Mouse (Mus musculus) midbrain, embryonic 10.5 days (tissue): ENCODE data around the gene Snapc2. TPM values are rescaled to one million over a fixed set of nuclear protein-coding genes. Genes with fewer than 3 reads are reported as not detected.
A peak's percentile ranks its signal among the peaks of the same experiment; 100 is the strongest.

Experiments
- DNase-seq: peaks from one replicate; pipeline ENCODE4 v3.0.0-alpha.2; 2017; ENCODE audit warnings: low spot score
- H3K27ac ChIP-seq: fragments of 300-500 bp; sonication (generic); replicated peaks from 2 replicates; pipeline ENCODE4 v1.5.1; 2016; ENCODE audit warnings: mild to moderate bottlenecking
- H3K27me3 ChIP-seq: fragments of 300-500 bp; sonication (generic); 2 replicates; pipeline ENCODE4 v1.6.1; 2016; ENCODE audit warnings: low read depth, mild to moderate bottlenecking; ENCODE audit not compliant: poor library complexity, severe bottlenecking
- H3K36me3 ChIP-seq: fragments of 300-500 bp; sonication (generic); 2 replicates; pipeline ENCODE4 v1.6.1; 2016; ENCODE audit warnings: mild to moderate bottlenecking, moderate library complexity
- H3K4me1 ChIP-seq: fragments of 300-500 bp; sonication (generic); 2 replicates; pipeline ENCODE4 v1.6.1; 2016
- H3K4me3 ChIP-seq: fragments of 300-500 bp; sonication (generic); 2 replicates; pipeline ENCODE4 v1.5.1; 2016; ENCODE audit warnings: mild to moderate bottlenecking, moderate library complexity
- H3K9me3 ChIP-seq: fragments of 300-500 bp; sonication (generic); replicated peaks from 2 replicates; pipeline ENCODE4 v1.6.1; 2016; ENCODE audit warnings: mild to moderate bottlenecking
- WGBS: fragments of 180-500 bp; shearing (Covaris S2); methylation state at CpG from one replicate; pipeline ENCODE4 v1.1.7; 2016; 5-methylcytosine and 5-hydroxymethylcytosine counted together
- polyA plus RNA-seq: library from polyadenylated mRNA; unstranded; fragments of >200 nt; fragmentation: Nextera tagmentation; extraction: Ambion mirVana; gene quantifications from 2 replicates; pipeline ENCODE4 v1.2.1, GENCODE M21; 2016

The Snapc2 gene
- polyA plus RNA-seq, 1 experiment from 2014 or later = 68.0 TPM

DNA sequence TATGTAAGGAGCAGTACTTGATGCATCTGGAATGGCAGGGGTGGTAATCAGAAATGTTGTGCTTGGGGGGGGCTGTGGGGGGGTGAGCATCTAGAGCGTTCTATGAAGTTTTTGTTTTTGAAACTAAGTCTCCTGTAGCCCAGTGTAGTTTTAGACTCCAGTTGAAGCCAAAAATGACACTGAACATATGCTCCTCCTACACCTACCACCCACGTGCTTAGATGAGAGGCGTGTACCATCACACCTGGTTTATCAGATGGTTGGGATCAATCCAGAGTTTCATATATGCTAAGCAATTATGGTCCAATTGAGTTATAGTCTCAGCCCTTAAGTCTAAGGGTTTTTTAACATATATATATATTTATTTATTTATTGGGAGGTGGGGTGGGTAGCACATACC is 33.3 kb upstream of the Snapc2 start:
- 97% methylated on average over 3 of the region's 3 CpGs for WGBS

DNA sequence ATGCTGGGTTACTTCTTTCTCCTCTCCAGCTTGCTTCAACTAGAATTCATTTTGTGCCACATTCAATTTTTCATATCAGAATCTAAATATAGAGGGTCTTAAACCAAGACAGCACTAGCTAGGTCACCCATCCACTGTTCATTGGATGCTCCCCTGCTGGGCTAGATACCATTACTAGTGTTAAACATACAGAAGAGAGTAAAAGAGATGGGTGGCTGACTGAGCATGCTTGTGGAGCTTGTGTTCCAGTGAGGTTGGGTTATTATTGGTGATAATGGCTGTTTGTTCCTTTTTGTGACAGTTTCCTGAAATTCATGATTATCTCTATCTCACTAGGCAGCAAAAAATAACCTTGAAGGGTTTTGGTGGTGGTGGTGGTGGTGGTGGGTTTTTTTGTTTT is 30.8 kb upstream of the Snapc2 start:
- Histone ChIP-seq H3K36me3 (no peaks in the 10 kb centered on the region), H3K4me3 (no peak overlapping the region), H3K4me1 (peaks cover 16% of the 10 kb centered on the region), H3K27me3 (peaks cover 55% of the 10 kb centered on the region), H3K9me3 (no peaks in the 10 kb centered on the region), H3K27ac (no peak overlapping the region)
- no peak for DNase-seq

More for the DNA sequence above, 33.3 kb upstream of the Snapc2 start:
- DNase-seq = no peak
- Histone ChIP-seq H3K27ac (no peak overlapping the region), H3K27me3 (peaks cover 54% of the 10 kb centered on the region), H3K9me3 (no peaks in the 10 kb centered on the region), H3K4me1 (peaks cover 30% of the 10 kb centered on the region), H3K4me3 (no peak overlapping the region), H3K36me3 (peaks cover 5% of the 10 kb centered on the region)

DNA sequence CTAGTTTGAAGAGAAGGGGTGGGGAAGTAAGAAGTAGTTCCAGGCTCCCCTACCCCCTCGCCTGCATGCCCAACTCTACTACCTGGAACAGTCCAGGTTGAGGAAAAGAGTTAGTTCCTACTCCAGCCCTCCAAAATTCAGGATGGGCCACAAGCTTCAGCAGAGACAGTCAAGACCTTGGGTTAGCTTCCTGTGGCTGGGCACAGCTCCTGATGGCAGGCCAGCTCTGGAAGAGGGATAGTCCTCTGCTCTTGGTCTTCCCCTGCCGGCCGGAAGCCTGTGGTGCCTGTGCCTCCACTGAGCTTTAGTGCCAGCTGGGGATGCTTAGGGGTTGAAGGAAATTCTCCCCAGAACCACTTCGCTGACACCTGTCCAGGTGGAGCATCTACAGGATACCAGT is 26.6 kb upstream of the Snapc2 start:
- Histone ChIP-seq H3K27ac (no peak overlapping the region), H3K36me3 (no peaks in the 10 kb centered on the region), H3K4me3 (peak overlapping the region; percentile 45), H3K4me1 (peaks cover 9% of the 10 kb centered on the region), H3K9me3 (no peaks in the 10 kb centered on the region), H3K27me3 (peaks cover 55% of the 10 kb centered on the region)
- no peak for DNase-seq
- 20% methylated on average over 4 of the region's 4 CpGs for WGBS

DNA sequence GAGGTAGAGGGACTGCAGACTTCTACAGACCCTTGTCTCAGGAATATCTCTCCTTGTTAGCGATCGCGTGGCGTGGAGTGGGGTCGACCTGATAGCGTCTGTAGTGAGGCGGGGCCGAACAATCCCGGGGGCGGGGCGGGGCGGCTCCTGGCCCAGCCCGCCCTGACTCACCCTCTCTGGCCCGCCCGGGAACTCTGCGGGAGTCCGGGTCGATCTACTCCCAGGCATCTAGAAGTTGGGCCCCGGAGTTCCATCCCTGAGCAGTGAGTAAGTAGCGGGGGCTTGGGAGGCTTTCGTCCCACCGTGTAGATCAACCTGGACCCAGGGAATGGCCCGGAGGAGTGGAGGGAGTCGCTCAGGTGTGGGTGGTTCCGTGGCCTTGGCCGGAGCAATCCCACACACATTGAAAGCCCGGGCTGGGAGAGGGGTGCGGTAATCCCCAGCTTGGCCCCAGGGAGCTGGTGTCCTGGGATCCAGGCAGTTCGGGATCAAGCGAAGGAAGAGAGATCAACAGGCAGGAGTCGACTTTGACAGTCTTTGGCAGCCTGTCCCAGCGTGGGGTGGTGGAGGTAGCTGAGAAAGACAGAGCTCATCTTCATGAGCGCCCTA is 26.0 kb upstream of the Snapc2 start, which contains the start of gene Lrrc8e:
TSS of gene Lrrc8e (plus strand) at position 89 of the 609 bp plus-strand sequence.
- Histone ChIP-seq H3K4me3 (peak within 1 kb of the TSS; percentile 45), H3K27ac (no peak within 1 kb of the TSS; the same call in 1 of the 2 replicates), H3K4me1 (peaks cover 9% of the 10 kb centered on the region), H3K36me3 (no peaks in the 10 kb centered on the region), H3K9me3 (no peaks in the 10 kb centered on the region), H3K27me3 (peaks cover 55% of the 10 kb centered on the region)
- DNase-seq = no peak
- WGBS = 3% methylated on average over 33 of the region's 33 CpGs

DNA sequence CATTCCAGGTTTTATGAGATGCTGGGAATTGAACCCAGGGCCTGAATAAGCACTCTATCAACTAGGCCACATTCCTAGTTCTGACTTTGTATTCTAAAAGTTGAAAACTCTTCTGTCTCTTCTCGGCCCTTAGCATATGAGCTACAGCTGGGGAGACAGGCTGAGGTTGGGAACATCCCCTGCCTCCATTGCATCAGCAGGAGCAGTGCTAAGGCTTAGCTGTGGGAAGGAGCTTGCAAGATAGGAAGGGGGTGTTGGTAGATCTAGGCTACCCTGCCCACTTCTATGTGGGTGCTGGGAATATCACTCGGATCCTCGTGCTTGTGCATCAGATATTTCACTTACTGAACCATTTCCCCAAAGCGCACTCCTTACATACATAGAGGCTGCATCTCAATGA is 25.0 kb upstream of the Snapc2 start:
- H3K4me3 ChIP-seq = no peak overlapping the region
- no peaks in the 10 kb centered on the region for H3K36me3 ChIP-seq
- H3K9me3 ChIP-seq = no peaks in the 10 kb centered on the region
- peaks cover 9% of the 10 kb centered on the region for H3K4me1 ChIP-seq
- 92% methylated on average over 4 of the region's 4 CpGs for whole genome bisulfite sequencing
- no peak overlapping the region for H3K27ac ChIP-seq
- DNase-seq = no peak
- peaks cover 55% of the 10 kb centered on the region for H3K27me3 ChIP-seq

DNA sequence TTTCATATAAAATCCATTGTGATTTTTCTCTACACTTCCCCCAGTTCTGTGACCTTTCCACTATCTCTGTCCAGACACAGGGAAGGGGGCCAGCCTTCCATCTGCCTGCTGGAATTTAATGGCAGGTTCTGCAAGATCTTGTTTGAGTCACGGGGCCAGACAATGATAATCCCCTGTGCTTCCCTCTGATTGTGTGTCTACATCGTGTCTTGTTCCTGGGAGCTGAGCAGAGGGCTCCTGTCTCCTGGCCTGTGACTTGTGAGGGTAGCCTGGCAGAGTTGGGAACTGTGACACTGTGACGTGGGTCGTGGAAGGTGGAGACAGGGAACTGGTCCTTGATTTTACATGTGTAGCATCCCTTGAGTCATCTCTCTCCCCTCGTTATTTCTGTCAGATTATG is 23.1 kb upstream of the Snapc2 start:
- WGBS = 78% methylated on average over 5 of the region's 5 CpGs
- Histone ChIP-seq H3K27ac (no peak overlapping the region), H3K4me1 (peaks cover 9% of the 10 kb centered on the region), H3K4me3 (no peak overlapping the region), H3K9me3 (no peaks in the 10 kb centered on the region), H3K27me3 (peaks cover 45% of the 10 kb centered on the region), H3K36me3 (no peaks in the 10 kb centered on the region)
- no peak for DNase-seq

DNA sequence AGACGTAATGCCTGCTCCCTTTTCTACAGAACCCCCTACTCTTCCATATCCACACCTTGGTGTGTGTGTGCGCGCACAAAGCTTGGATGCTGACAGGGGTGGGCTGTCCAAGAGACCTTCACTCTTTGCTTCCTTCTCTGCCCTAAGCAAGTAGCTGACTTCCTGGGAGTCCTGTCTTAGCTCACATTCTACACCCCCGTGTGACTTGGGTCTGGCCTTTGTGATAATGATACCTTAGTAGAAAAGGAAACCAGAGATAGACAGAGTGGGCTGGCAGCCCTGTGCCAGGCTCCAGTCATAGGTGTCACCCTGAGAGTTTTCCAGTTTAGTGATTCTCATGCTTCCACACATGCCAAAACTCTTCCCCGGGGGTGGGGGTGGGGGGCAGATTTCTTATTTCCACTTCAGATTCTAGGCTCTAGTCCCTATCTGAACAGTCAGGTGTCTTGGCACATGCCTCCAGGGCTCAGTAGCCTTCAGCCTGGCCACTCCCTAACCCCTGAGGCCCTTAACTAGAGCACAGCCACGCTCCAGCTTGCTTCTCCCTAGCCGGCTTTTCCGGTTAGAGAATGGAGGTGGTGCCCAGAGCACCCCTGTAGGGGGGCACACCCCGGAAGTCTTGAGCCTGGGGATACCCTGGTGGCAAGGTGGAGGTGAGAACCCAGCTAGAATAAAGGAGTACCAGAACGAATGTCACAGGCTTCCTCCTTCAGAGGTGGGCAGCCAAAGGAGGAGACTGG is 22.1 kb upstream of the Snapc2 start:
- DNase-seq = no peak
- Histone ChIP-seq H3K4me1 (peaks cover 9% of the 10 kb centered on the region), H3K27ac (no peak overlapping the region), H3K9me3 (no peaks in the 10 kb centered on the region), H3K4me3 (no peak overlapping the region), H3K36me3 (no peaks in the 10 kb centered on the region), H3K27me3 (peaks cover 36% of the 10 kb centered on the region)
- 67% methylated on average over 10 of the region's 10 CpGs for WGBS

DNA sequence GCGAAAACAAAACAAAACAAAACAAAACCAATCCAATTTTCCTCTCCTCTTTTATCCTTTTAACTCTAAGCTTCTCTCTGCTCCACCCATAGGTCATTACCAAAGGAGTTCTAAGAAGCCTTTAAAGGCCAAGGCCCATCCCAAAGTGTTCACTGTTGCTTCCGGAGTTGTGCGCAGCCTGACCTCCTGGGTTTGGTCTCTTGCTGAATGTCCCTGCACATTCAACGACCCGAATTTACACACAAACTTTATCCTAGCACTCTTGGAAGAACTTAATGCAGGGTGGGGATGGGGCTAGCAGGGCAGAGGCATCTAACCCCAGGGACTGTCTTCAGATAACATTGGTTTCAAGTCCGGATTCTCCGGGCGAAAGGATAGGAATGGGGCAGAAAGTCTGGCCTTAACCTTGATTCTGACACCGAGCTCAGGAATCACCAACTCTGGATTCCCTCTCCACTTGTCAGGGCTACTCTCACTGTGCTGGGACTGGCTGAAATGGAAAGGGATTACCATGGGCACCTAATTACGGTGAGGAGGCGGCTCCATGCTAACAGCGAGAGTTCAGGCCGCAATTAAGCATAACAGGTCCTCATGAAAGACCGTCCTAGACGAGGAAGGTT is 15.0 kb upstream of the Snapc2 start:
- H3K9me3 ChIP-seq = no peaks in the 10 kb centered on the region
- peak overlapping the region; percentile 78 for H3K4me3 ChIP-seq
- peaks cover 25% of the 10 kb centered on the region for H3K36me3 ChIP-seq
- no peaks in the 10 kb centered on the region for H3K27me3 ChIP-seq
- WGBS = 21% methylated on average over 15 of the region's 15 CpGs
- no peak for DNase-seq
- H3K4me1 ChIP-seq = peaks cover 33% of the 10 kb centered on the region
- peak overlapping the region; percentile 94 for H3K27ac ChIP-seq

DNA sequence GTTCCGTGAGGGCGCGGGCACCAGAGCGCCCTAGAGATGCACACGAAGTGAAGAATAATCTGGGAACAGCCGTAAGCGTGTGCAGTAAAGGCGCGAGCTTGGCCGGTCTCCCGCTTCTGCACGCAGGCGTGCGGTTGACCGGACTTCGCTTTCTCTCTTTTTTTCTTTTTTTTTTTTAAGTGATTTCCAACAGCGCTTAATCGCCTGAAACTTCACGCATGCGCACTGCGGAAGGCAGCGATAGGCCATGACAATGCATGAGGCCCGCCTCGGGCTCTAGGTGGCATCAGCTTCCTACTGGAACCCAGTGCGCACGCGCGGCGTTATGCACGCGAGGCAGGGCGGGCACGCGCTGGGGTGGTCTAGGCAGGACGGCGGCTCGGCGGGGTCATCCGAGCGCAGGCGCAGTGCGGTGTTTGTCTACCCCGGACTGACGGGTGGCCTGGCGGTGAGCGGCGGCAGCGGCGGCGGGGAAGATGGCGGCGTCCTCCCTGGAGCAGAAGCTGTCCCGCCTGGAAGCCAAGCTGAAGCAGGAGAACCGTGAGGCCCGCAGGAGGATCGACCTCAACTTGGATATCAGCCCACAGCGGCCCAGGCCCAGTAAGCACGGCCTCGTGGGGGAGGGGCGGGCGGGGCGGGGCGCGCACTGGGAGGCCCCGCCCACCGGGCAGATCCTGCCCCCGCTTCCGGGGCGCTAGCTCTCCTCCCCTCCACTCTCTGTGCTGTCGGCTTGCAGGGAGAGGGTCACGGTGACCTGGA is 14.3 kb upstream of the Snapc2 start, which contains the start of the genes Map2k7 and Gm49320:
TSS of gene Map2k7 (plus strand) at position 307 of the 759 bp plus-strand sequence.
TSS of gene Gm49320 (plus strand) at position 432 of the 759 bp plus-strand sequence.
- Histone ChIP-seq H3K36me3 (peaks cover 31% of the 10 kb centered on the region), H3K27me3 (no peaks in the 10 kb centered on the region), H3K9me3 (no peaks in the 10 kb centered on the region), H3K27ac (peak within 1 kb of the TSS; percentile 94), H3K4me3 (peak within 1 kb of the TSS; percentile 78), H3K4me1 (peaks cover 33% of the 10 kb centered on the region)
- peak; percentile 100 for DNase-seq
- WGBS = under 1% methylated on average over 64 of the region's 71 CpGs

DNA sequence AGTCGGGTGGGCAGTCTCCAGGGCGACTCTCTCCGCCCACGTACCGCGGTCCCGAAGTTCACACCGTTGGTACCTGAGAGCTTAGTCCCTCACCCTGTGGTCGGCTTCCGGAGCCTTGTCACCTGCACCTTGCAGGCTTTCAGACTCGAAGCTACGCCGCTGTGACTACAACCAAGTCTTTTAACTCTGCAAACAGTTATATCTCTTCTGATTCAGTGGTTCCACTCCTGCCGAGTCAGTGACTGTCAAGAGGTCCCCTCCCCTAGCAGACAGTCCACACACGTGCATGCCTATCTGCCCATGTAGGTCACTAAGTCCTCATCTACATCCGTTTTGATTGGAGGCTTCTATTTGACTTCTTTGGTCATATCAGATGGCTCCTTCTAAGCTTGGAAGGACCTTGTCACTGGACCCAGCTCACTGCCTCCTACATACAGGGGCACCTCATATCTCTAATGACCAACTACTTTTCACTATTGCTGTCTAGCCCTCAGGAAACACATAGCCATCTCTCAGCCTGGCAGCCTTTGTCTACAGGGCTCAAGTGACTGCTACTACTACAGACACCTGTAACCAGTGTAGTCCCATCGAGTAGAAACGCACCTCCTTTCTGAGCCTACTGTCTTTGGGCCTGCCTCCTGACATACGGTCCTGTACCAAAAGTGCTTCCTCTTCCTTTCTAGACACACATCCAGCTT is 13.5 kb upstream of the Snapc2 start:
- H3K36me3 ChIP-seq = peaks cover 39% of the 10 kb centered on the region
- H3K9me3 ChIP-seq = no peaks in the 10 kb centered on the region
- peak overlapping the region; percentile 94 for H3K27ac ChIP-seq
- H3K4me3 ChIP-seq = peak overlapping the region; percentile 78
- H3K4me1 ChIP-seq = peaks cover 33% of the 10 kb centered on the region
- no peak for DNase-seq
- no peaks in the 10 kb centered on the region for H3K27me3 ChIP-seq
- WGBS = 15% methylated on average over 19 of the region's 19 CpGs

DNA sequence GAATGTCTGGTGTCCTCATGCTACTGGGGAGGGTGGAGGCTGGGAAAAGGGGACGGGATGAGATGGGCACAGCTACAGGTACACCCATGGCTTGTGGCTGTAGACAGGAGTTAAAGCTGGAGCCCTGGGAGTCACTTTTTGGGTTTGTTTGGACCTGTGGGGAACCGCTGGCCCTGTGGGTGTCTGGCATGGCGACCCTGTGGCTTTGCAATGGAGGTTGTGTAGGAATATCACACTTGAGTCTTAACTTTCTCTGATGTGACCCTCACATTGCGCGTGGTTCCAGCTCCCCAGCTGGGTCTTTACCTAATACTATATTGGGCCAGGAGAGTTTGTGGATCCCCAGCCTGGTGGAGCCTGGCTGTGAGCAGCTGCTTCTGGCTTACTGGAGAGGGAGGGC is 7.8 kb upstream of the Snapc2 start:
- no peak overlapping the region for H3K4me3 ChIP-seq
- WGBS = 94% methylated on average over 5 of the region's 5 CpGs

DNA sequence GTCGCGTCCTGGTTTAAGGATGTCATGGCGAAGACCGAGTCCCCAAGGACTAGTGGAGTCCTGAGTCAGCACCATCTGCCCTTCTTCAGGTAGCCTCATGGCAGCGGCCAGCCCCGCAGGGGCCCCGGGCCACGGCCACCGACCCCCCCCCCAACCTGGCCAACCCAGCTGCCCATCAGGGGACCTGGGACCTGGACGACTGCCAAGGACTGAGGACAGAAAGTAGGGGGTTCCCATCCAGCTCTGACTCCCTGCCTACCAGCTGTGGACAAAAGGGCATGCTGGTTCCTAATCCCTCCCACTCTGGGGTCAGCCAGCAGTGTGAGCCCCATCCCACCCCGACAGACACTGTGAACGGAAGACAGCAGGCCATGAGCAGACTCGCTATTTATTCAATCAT is 7.1 kb upstream of the Snapc2 start:
- Histone ChIP-seq H3K36me3 (peaks cover 85% of the 10 kb centered on the region), H3K27me3 (peaks cover 33% of the 10 kb centered on the region), H3K4me1 (peaks cover 28% of the 10 kb centered on the region), H3K27ac (no peak overlapping the region), H3K4me3 (no peak overlapping the region), H3K9me3 (no peaks in the 10 kb centered on the region)
- DNase-seq = no peak
- 86% methylated on average over 13 of the region's 13 CpGs for WGBS

More for the DNA sequence above, 7.8 kb upstream of the Snapc2 start:
- peaks cover 29% of the 10 kb centered on the region for H3K27me3 ChIP-seq
- no peak overlapping the region for H3K27ac ChIP-seq
- H3K9me3 ChIP-seq = no peaks in the 10 kb centered on the region
- peaks cover 88% of the 10 kb centered on the region for H3K36me3 ChIP-seq
- peaks cover 28% of the 10 kb centered on the region for H3K4me1 ChIP-seq
- DNase-seq = no peak
